Mouse (Mus musculus): ENCODE data around the gene Ucp3. TPM values are rescaled to one million over a fixed set of nuclear protein-coding genes. Genes with fewer than 3 reads are reported as not detected.
A peak's percentile ranks its signal among the peaks of the same experiment; 100 is the strongest.

Ucp3 gene
- not detected in 2 replicates for polyA plus RNA-seq (2012; ENCODE audit: insufficient read depth, insufficient read length, missing spikeins)

DNA sequence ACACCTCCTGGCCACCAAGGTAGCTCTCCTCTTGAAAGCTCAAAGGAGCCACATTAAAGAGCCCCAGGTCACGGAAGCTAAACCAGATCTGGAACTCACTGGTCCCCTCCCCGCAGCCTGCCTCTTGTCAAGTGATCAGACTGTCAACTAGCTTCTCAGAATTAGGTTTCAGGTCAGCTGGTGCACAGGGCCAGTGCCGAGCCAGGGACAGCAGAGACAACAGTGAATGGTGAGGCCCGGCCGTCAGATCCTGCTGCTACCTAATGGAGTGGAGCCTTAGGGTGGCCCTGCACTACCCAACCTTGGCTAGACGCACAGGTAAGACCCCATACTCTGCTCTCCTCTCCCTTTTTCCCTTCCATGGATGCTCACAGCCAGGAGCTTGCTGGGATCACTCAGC, at the start of gene Ucp3:
Ucp3 (plus strand) TSS at position 214 of the 400 bp plus-strand sequence.
- no peak within 1 kb of the TSS for H3K4me3 ChIP-seq (ENCODE audit: insufficient read depth, low read length)
- TF ChIP-seq POLR2A (IDR thresholded peaks at IDR 0.05; ENCODE audit: borderline replicate concordance, low read depth, low read length) (no peak), CTCF (IDR thresholded peaks at IDR 0.05; ENCODE audit: low read depth, low read length) (no peak)
- H3K27ac ChIP-seq (ENCODE audit: insufficient read depth, low read depth, low read length) = no peak within 1 kb of the TSS

DNA sequence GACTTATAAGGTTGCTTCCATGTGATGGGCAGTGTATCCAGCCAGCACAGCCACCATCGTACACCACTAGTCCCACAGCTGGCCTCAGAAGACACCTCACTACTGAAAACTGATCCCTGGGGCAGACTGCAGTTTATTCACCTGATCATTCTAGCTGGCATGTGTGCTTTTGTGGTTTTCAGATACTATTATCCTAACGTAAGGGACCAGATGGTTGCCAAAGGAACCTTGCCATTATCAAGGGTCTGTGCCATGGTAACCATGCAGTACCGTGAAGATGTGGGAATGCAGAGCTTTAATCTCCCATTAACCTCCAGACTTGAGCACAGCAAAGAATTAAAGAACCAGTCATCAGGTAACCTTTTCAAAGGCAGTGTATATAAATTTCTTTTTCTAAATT, 47.0 kb upstream of the Ucp3 start:
- Histone ChIP-seq H3K4me3 (ENCODE audit: insufficient read depth, low read length) (no peak overlapping the region), H3K4me1 (ENCODE audit: control insufficient read depth, insufficient read depth, low read length) (peaks cover 27% of the 10 kb centered on the region), H3K27ac (ENCODE audit: insufficient read depth, low read depth, low read length) (no peak overlapping the region)
- TF ChIP-seq POLR2A (IDR thresholded peaks at IDR 0.05; ENCODE audit: borderline replicate concordance, low read depth, low read length) = no peak
- no peak for TF ChIP-seq CTCF (IDR thresholded peaks at IDR 0.05; ENCODE audit: low read depth, low read length)

More for the DNA sequence above, at the start of gene Ucp3:
- H3K4me1 ChIP-seq (ENCODE audit: control insufficient read depth, insufficient read depth, low read length) = peaks cover 21% of the 10 kb centered on the region

DNA sequence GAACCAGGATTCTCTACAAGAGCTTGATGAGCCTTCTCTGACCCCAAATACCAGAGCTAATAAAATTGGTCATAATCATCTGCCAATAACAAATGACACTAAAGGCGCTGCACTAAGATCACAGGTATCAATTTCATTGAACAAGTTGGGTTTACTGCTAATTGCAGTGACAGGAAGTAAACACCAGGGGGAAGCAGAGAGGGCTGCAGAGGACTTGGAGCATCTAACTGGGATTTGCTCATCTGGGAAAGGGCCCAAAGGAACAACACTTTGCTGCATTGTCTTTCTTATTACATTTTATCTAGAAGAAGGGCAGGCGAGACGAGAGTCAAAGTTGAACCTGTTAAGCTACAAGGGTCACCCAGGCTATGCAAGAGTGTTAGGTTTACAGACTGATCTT, 43.7 kb upstream of the Ucp3 start:
- Histone ChIP-seq H3K27ac (ENCODE audit: insufficient read depth, low read depth, low read length) (0 out of 2 replicates have a peak overlapping the region, but pooled peaks have one; percentile 21), H3K4me1 (ENCODE audit: control insufficient read depth, insufficient read depth, low read length) (peaks cover 52% of the 10 kb centered on the region), H3K4me3 (ENCODE audit: insufficient read depth, low read length) (no peak overlapping the region)
- no peak for TF ChIP-seq CTCF (IDR thresholded peaks at IDR 0.05; ENCODE audit: low read depth, low read length)
- no peak for TF ChIP-seq POLR2A (IDR thresholded peaks at IDR 0.05; ENCODE audit: borderline replicate concordance, low read depth, low read length)

DNA sequence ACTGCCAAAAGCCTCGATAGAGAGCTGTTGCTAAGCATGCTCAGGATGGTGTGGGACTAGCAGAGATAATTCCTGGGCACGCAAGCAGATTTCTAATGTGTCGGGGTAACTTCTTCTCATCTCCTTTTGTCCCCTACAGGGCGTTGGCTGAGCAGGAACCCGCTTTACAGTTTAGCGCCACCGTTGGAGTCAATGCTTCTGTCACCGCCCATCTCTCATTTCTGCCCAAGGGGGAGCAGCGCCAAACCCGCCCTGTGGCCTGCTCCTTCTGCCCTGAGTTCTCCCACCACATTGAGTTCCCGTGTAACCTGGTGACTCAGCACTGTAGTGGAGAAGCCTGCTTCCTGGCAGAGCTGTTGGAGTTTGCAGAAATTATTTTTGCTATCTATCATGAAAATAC, 42.9 kb upstream of the Ucp3 start:
- peaks cover 53% of the 10 kb centered on the region for H3K4me1 ChIP-seq (ENCODE audit: control insufficient read depth, insufficient read depth, low read length)
- H3K4me3 ChIP-seq (ENCODE audit: insufficient read depth, low read length) = no peak overlapping the region
- peak overlapping the region; percentile 82 for H3K27ac ChIP-seq (ENCODE audit: insufficient read depth, low read depth, low read length)
- no peak for TF ChIP-seq CTCF (IDR thresholded peaks at IDR 0.05; ENCODE audit: low read depth, low read length)
- TF ChIP-seq POLR2A (IDR thresholded peaks at IDR 0.05; ENCODE audit: borderline replicate concordance, low read depth, low read length) = no peak

DNA sequence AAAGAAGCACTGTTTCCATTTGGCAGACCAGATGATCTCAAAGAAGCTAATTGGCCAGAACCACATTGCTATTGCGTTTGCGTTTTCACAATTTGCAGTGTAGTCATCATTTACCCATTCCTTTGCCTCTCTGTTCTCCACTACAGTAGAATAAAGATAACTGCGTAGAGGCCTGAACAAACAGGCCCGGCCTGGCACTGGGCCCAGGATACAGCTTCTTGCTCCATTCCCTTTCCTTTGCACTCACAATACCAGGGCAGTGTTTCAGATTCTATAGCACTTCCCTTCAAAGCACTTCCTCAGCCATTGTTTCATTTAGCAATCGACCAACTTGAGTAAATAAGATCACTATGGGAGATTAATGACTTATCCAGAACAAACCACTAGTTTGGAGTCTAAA, 41.7 kb upstream of the Ucp3 start:
- TF ChIP-seq CTCF (IDR thresholded peaks at IDR 0.05; ENCODE audit: low read depth, low read length) (no peak), POLR2A (IDR thresholded peaks at IDR 0.05; ENCODE audit: borderline replicate concordance, low read depth, low read length) (no peak)
- H3K4me1 ChIP-seq (ENCODE audit: control insufficient read depth, insufficient read depth, low read length) = peaks cover 53% of the 10 kb centered on the region
- H3K27ac ChIP-seq (ENCODE audit: insufficient read depth, low read depth, low read length) = peak overlapping the region; percentile 82
- H3K4me3 ChIP-seq (ENCODE audit: insufficient read depth, low read length) = no peak overlapping the region

DNA sequence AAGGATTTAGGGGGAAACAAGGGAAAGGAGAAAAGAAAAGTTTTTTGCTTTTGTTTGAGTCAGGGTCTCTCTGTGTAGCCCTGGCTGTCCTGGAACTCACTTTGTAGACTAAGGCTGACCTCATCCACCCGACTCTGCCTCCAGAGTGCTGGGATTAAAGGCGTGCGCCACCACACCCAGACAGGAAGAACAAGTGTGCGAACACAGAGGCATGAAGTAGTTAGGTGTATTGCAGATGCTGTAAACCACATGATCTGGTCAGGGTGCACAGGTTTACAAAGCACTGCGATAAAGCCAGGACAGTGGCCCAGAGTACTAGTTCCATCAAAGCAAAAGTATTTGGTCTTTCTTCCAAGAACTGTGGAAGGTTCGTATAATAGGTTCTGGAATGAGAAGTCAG, 39.5 kb upstream of the Ucp3 start:
- no peak for TF ChIP-seq CTCF (IDR thresholded peaks at IDR 0.05; ENCODE audit: low read depth, low read length)
- Histone ChIP-seq H3K27ac (ENCODE audit: insufficient read depth, low read depth, low read length) (no peak overlapping the region), H3K4me3 (ENCODE audit: insufficient read depth, low read length) (no peak overlapping the region), H3K4me1 (ENCODE audit: control insufficient read depth, insufficient read depth, low read length) (peaks cover 50% of the 10 kb centered on the region)

DNA sequence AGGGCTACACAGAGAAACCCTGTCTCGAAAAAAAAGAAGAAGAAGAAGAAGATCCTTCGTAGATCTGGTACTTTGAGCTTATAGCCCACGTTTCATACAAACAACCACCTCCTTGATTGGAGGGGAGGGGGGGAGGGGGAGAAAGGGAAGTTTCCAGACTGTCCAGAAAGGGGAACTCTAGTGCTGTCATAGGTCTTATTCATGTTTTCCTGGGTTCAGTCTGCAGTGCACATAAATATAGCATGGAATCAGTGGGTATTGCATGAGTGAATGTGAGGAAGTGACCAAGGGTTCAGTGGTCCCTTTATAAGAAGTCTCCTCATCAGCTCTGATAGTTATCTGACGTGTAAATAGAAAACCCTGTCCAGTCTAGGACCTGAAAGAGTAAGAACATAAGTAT, 29.1 kb upstream of the Ucp3 start:
- H3K27ac ChIP-seq (ENCODE audit: insufficient read depth, low read depth, low read length) = peak overlapping the region; percentile 58
- TF ChIP-seq POLR2A (IDR thresholded peaks at IDR 0.05; ENCODE audit: borderline replicate concordance, low read depth, low read length) = no peak
- TF ChIP-seq CTCF (IDR thresholded peaks at IDR 0.05; ENCODE audit: low read depth, low read length) = no peak
- H3K4me3 ChIP-seq (ENCODE audit: insufficient read depth, low read length) = no peak overlapping the region
- peaks cover 33% of the 10 kb centered on the region for H3K4me1 ChIP-seq (ENCODE audit: control insufficient read depth, insufficient read depth, low read length)

DNA sequence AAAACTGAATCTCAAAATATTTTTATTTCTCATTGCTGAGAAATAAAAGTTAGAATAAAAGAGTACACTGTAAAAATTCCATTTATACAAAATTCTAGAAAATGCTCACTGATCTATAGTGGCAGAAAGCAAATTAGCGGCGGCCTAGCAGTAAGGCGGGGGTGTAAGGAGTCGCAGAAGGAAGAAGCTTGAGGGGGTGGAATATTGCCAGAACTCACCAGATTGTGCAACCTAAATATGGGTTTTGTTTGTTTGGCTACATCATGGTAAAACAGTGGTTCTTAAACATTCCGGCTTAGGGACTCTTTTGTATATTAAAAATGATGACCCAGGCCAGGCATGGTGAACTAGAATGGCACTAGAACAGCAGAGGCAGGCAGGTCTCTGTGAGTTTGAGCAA, 26.5 kb upstream of the Ucp3 start:
- Histone ChIP-seq H3K4me3 (ENCODE audit: insufficient read depth, low read length) (no peak overlapping the region), H3K27ac (ENCODE audit: insufficient read depth, low read depth, low read length) (no peak overlapping the region), H3K4me1 (ENCODE audit: control insufficient read depth, insufficient read depth, low read length) (peaks cover 38% of the 10 kb centered on the region)
- TF ChIP-seq POLR2A (IDR thresholded peaks at IDR 0.05; ENCODE audit: borderline replicate concordance, low read depth, low read length) (no peak), CTCF (IDR thresholded peaks at IDR 0.05; ENCODE audit: low read depth, low read length) (no peak)

DNA sequence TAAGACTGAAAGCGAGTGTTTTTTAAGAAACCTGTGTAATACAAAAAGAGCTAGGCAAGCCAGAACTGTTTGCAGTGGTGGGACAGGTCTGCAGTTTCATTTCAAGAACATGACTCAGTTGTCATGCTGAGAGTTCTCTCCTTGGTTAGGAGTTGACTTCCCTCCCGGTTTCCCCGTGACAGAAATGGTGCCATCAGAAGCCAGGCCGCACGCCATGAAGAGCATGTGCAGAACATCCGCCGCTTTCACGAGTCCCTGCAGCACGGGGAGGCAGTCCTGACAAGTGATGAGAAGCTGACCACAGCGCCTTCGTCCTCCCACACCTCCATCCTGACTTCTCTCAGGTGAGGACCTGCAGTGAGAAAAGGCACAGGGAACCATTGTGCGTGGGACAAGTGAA, 24.3 kb upstream of the Ucp3 start:
- Histone ChIP-seq H3K4me1 (ENCODE audit: control insufficient read depth, insufficient read depth, low read length) (peaks cover 33% of the 10 kb centered on the region), H3K4me3 (ENCODE audit: insufficient read depth, low read length) (no peak overlapping the region), H3K27ac (ENCODE audit: insufficient read depth, low read depth, low read length) (no peak overlapping the region)
- TF ChIP-seq POLR2A (IDR thresholded peaks at IDR 0.05; ENCODE audit: borderline replicate concordance, low read depth, low read length) (no peak), CTCF (IDR thresholded peaks at IDR 0.05; ENCODE audit: low read depth, low read length) (no peak)

DNA sequence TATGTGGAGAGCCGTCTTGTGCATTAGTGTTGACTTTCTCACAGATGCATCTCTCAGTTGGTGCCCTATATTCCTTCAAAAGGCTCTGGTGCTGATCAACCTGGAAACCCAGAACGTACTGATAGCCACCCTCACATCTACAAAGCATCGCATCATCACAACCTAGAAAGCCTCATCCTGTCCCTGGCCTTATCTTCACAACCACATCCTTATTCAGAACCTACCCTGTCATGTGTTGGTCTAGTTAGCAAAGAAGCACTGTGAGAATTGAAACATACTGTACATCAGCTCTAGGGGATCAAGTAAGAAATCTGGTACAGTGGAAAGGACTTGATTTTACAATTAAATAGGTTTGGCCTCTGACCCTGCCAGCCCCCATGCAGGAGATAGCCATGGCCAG, 23.8 kb upstream of the Ucp3 start:
- Histone ChIP-seq H3K27ac (ENCODE audit: insufficient read depth, low read depth, low read length) (no peak overlapping the region), H3K4me1 (ENCODE audit: control insufficient read depth, insufficient read depth, low read length) (peaks cover 36% of the 10 kb centered on the region), H3K4me3 (ENCODE audit: insufficient read depth, low read length) (no peak overlapping the region)
- TF ChIP-seq POLR2A (IDR thresholded peaks at IDR 0.05; ENCODE audit: borderline replicate concordance, low read depth, low read length) (no peak), CTCF (IDR thresholded peaks at IDR 0.05; ENCODE audit: low read depth, low read length) (no peak)

DNA sequence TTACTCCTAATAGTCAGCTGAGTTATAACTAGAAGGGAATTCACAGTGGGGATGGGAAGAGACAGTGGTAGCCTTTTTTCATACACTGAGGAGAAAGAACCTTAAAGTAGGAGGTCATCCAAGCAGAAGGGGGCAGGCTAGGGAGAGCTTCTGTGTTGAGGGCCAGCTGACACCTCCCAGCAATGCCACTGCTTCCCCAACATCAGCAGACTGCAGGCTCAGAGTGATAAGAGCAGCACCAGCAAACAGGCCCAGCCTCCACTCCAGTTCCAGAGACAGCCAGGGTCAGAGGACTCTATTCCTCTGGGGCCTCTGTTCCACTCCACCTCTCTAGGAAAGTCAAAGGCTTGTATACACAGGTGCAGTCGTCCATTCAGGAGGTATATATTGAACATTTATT, 14.6 kb upstream of the Ucp3 start:
- TF ChIP-seq POLR2A (IDR thresholded peaks at IDR 0.05; ENCODE audit: borderline replicate concordance, low read depth, low read length) (no peak), CTCF (IDR thresholded peaks at IDR 0.05; ENCODE audit: low read depth, low read length) (no peak)
- Histone ChIP-seq H3K4me3 (ENCODE audit: insufficient read depth, low read length) (no peak overlapping the region), H3K4me1 (ENCODE audit: control insufficient read depth, insufficient read depth, low read length) (peaks cover 30% of the 10 kb centered on the region), H3K27ac (ENCODE audit: insufficient read depth, low read depth, low read length) (no peak overlapping the region)
